Mouse (Mus musculus) adrenal gland, adult 18-20 months (tissue): ENCODE measurements around the gene Myof. TPM values are rescaled to one million over a fixed set of nuclear protein-coding genes. Genes with fewer than 3 reads are reported as not detected.

Source experiments
- DNase-seq, 2 experiments: peaks; one replicate each; pipeline ENCODE4 v3.0.0; 2021 to 2022; ENCODE audit warnings: low spot score in 2 of 2
- total RNA-seq, 2 experiments: library from RNA; stranded (reverse); gene quantifications; 1 replicate in 1 of 2; 2 replicates in 1 of 2; pipeline ENCODE4 v1.2.3; 2021

The Myof gene
- total RNA-seq, 2 experiments from 2014 or later: 29.4 to 34.1 TPM

DNA sequence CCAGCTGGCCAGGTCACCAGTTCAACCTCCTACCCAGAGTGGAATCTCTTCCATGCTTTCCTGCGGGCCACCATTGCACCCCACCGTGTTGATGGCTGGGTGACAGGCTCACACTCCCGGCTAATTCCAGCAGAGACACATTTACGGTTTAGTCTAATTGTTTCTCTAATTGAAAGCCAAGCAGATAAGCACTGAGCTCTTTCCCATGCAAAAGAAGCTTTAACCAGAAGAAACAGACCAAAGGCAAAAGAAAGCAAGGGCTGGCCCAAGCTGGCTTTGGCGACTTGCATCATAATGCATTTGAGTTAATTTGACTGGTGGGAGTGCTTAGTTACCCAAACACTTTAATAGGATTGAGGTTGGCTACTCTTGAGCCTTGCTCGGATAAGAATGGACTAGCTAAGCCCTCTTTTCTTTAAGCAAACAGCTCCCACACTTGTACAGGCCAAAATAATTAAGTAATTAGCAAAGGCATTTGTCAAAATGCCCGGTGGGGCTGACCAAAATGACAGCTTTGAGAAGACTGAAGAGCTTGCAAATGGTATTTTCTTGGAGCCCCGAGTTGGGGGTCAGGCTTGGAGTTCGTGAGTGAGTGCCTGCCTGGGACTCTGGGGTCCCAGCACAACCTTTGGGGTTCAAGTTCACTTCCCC lies 161.8 kb downstream of the Myof start:
- no peak for DNase-seq

DNA sequence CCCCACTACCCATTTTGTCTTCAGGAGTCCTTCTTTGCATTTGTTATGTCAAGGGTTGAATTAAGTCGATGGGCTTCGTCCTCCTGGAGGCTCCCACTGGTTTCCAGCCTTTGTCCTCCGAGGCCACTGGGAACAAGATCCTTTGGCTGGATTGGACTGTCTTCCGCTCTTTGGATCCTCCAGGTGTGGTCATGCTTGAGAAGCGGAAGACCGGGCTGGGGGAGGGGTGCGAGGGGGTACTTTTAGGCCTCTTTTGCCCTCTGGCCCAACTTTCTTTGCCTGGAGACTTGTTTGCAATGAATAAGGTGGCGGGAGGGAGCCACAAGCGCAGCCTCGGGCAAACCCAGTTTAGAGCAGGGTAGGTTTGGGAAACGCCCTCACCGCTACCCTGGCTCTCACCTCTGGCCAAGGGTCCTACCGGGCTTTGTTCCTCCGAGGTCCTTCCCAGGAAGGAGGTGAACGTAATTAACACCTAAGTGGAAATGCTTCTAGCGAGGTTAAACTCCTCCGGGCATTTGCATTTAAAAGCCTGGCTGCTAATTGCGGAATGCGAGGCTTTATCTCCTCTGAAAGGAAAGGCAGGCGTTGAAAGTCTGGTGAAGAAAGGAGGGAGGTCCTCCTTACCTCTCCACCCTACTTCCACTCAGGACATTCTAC lies 165.7 kb downstream of the Myof start:
- DNase-seq: no peak

DNA sequence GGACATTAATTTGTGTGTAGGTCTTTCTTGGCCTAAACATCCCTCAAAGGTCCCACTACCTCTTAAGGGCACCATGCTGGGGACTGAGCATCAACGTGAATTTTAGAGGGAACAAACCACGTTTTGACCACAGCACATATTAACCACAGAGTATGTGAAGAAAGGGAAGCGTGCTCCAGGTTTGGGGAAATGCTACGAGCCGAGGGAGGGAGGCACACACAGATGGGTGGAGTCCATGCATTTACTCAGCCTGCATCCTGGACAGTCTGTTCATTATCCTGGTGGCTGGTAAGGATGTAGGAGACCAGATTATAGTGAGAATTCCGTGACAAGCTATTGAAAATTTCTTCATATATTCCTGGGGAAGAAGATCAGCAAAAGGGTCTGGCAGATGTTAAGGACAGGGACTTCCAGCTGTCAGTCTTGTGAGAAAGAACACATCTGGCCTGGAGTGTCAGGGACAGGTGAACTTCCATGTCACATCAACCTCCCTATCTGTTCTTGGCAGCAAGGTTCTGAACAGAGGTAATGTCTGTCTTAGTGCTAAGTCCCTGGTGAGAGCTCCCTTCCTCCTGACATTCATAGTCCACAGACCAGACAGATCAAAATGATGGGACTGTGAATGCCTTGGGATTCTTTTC lies 166.7 kb downstream of the Myof start:
- DNase-seq: no peak

DNA sequence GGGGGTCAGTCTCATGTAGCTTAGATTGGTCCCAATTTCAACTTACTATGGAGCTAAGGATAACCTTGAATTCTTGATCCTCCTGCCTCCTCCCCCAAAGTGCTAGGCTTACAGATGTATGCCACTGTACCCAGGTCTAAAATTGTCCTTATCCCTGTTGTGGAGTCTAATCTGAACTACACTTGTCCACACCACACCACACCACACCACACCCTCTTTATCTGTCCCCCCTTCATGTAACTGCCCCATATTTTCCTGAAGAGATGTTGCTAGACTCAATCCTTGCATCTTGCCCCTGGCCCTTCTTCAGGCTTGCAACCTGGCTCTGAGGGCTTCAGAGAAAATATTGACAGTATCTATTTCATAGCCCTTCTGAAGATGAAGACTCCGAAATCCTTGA lies 169.9 kb downstream of the Myof start:
- DNase-seq: no peak

DNA sequence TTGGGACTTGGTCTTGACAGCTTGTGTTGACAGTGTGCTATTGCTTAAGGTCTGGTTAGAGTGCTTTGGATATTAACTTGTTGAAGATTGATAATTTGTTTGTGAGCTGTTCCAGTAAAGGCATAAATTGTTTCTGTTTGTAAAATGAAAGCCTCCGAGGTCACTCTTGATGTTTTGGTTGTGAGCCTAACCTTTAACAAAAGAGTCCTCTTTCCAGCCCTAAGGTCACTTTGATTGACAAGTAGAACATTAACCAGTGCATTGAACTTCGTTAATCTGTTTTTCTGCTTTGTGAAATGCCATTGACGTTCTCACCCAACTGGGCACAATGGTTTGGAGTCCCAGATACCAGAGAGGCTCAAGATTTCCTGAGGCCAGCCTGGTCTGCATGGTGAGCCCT lies 175.8 kb downstream of the Myof start:
- DNase-seq: no peak

DNA sequence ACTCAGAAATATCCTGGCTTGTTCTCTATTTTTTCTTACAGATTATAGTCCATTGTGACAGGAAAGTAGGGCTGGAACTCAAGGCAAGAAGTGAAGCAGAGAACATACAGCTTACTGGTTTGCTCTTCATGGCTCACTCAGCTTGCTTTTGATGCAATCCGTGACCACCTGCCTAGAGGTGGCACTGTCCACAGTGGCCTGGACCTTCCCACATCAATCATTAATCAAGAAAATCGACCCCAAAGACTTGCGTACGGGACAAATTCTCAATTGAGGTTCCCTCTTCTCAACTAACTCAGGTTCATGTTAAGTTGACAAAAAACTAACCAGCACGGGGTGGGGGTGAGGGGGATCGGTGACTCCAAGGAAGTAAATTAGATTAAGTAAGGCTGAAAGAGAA lies 176.4 kb downstream of the Myof start:
- no peak for DNase-seq

DNA sequence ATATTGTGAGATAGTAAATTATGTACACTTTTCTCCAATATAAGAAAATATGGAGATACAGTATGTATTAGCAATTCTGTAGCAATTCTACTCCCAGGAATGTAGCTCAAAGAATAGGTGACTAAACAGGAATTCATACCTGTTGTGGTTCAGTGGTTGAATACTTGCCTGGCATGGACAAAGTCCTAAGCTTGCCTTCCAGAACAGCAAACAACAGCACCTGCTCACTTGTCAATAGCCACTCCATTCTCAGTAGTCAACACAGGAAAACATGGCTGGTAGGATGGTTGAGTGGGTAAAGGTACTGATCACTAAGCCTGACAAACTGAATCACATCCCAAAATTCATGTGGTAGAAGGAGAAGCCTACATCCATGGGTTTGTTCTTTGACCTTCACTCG lies 182.2 kb downstream of the Myof start:
- DNase-seq: no peak

DNA sequence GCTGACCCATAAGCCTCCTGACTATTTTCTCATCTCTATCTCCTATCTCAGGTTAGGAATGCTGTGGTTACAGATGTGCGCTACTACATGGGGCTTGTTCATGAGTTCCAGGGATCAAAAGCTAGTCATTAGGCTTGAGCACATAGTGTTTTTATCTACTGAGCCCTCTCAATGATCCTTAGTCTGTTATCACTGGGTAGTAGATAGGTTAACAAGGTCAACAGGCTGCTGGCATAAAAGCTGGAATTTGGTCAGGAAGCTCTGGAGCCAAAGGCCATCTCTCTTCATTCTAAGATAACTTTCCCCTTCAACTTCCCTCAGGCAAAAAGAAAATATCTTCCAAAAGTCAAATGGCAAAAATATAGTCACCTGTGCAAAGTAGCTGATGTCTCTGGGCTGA lies 183.1 kb downstream of the Myof start:
- DNase-seq: no peak

DNA sequence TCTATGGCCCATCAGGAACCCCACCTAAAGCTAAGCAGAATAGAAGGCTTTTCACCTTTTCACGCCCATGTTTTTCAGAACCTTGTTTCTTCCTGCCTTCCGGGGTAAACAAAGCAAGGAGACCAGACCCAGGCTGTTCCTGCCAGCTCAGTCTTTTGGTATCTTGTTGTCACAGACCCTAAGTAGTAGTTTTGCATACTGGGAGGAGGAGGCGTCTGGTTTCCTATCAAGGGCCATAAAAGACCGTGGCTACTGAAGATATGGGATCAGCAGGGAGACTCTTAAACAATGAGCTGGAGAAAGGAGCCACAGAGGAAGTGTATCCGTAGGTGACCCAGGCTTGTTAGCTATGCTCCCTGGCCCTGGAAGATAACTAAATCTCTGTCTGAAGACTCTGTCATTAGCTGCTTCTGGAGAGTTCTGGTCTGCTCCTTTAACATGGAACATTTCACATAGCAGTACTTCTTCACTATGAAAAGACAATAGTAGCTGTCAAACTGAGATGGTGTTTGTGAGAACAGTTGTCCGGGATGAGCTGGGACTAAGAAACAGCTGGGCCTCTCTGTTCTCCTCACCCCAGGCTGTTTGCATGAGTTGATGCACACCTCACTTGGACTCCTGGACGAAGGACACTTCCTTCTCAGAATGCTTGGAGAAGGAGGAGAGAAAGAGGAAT lies 184.8 kb downstream of the Myof start:
- no peak for DNase-seq

DNA sequence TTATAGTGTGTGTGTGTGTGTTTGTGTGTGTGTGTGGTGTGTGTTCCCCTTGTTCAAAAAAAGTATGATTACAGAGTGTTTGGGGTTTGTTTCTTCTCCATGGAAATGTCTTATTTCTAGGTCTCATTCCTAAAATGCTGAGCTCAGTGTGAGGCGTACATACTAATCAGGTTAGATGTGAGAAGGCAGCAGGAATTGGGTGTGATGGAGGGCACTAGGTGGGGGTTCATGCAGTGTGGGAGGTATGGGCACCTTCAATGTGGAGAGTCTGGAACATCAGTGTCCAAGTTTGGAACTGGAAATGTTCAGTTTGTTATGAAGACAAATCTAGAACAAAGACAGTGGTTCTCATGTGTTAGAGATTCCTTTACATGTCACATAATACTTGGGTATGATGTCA lies 191.3 kb downstream of the Myof start:
- no peak for DNase-seq

DNA sequence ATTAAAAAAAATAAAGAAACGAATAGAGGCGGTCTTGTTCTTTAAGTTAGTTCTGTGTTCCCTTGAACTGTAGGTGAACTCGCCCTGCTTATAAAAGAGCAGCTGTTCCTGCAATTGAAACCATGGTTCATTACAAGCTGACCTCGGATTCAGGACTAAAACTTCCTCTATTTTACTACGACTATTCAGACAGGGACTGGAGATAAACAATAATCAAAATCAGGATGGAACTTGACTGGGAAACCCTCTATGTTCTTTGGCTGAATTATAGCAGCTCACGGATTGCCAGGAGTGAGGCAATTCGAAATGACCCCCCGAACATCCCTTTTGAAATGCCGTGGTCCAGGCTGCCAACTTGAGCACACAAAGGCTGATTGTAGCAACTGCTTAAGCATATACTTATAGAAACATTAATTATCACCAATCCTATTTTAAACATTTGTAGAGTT lies 191.8 kb downstream of the Myof start:
- no peak for DNase-seq

Other genes starting within 250 kb of the Myof start
- under 1 TPM; 0.35 to 0.73 TPM for gene Cep55, start 11.4 kb upstream of the Myof start, total RNA-seq
- 10 to 100 TPM; 14.0 to 40.8 TPM for gene Ffar4, start 53.5 kb upstream of the Myof start, total RNA-seq
- gene Rbp4, start 81.7 kb upstream of the Myof start, total RNA-seq: 100 to 1,000 TPM in 1 of 2 experiments, 10 to 100 TPM in 1; 42.9 to 149 TPM
- not detected for gene Pde6c, start 89.2 kb upstream of the Myof start, total RNA-seq
- 10 to 100 TPM; 13.0 to 14.7 TPM for gene Fra10ac1, start 180.6 kb upstream of the Myof start, total RNA-seq
- gene Lgi1, start 221.0 kb upstream of the Myof start, total RNA-seq: under 1 TPM; 0.74 to 0.93 TPM